Mouse (Mus musculus) neutrophil, adult 65 days (primary cell): Measurements from ENCODE around the gene Gpr132. TPM values are rescaled to one million over a fixed set of nuclear protein-coding genes. Genes with fewer than 3 reads are reported as not detected.

Source experiments
- total RNA-seq: library from RNA; stranded (reverse); gene quantifications from 2 replicates; pipeline ENCODE4 v1.2.4, GENCODE M21; 2023

Gene Gpr132
- total RNA-seq: 41.6 and 52.2 TPM in 2 replicates

GRCm38 (mm10) chr12:112868178-112869087 is at the start of gene Gpr132:
Gene Gpr132 (minus strand): TSS chr12:112868228.

GRCm38 (mm10) chr12:112829244-112829864 is 38.7 kb downstream of the Gpr132 start, which contains the start of gene Cdca4:
Gene Cdca4 (minus strand): TSS chr12:112829423.

GRCm38 (mm10) chr12:112808587-112809364 is 59.3 kb downstream of the Gpr132 start, which contains the start of gene Clba1:
Gene Clba1 (plus strand): TSS chr12:112808937.

GRCm38 (mm10) chr12:112801864-112802846 is 65.9 kb downstream of the Gpr132 start, which contains the start of gene Ahnak2:
Gene Ahnak2 (minus strand): TSS chr12:112802657.

Other genes with a start within 250 kb of the Gpr132 start
- gene Adssl1, start 248.2 kb downstream of the Gpr132 start, total RNA-seq: 81.2 and 82.3 TPM in 2 replicates
- 37.4 and 47.6 TPM in 2 replicates for gene Siva1, start 223.5 kb downstream of the Gpr132 start, total RNA-seq
- 178 and 210 TPM in 2 replicates for gene Akt1, start 193.3 kb downstream of the Gpr132 start, total RNA-seq
- gene Zbtb42, start 189.4 kb downstream of the Gpr132 start, total RNA-seq: 15.8 and 28.5 TPM in 2 replicates
- gene Cep170b, start 147.8 kb downstream of the Gpr132 start, total RNA-seq: 0.50 and 1.8 TPM in 2 replicates
- gene Pld4, start 107.6 kb downstream of the Gpr132 start, total RNA-seq: 184 and 208 TPM in 2 replicates
- 0.50 and 0.73 TPM in 2 replicates for gene Ahnak2, start 65.6 kb downstream of the Gpr132 start, total RNA-seq
- gene Clba1, start 59.3 kb downstream of the Gpr132 start, total RNA-seq: 2.0 and 3.2 TPM in 2 replicates
- gene Cdca4, start 38.8 kb downstream of the Gpr132 start, total RNA-seq: 30.0 and 37.4 TPM in 2 replicates
- 0.27 and 0.82 TPM in 2 replicates for gene Jag2, start 61.5 kb upstream of the Gpr132 start, total RNA-seq
- gene Nudt14, start 73.9 kb upstream of the Gpr132 start, total RNA-seq: 6.1 and 7.4 TPM in 2 replicates
- 2.0 and 3.6 TPM in 2 replicates for gene Btbd6, start 108.3 kb upstream of the Gpr132 start, total RNA-seq
- gene Brf1, start 132.5 kb upstream of the Gpr132 start, total RNA-seq: 55.0 and 78.7 TPM in 2 replicates
- 42.7 and 56.7 TPM in 2 replicates for gene Pacs2, start 146.3 kb upstream of the Gpr132 start, total RNA-seq
- gene Tex22, start 206.3 kb upstream of the Gpr132 start, total RNA-seq: 0.36 TPM in 1 of 2 replicates, not detected in the other
- gene Mta1, start 230.1 kb upstream of the Gpr132 start, total RNA-seq: 14.7 and 18.9 TPM in 2 replicates